8 mouse cellular contexts compared by ENCODE assay signal in genomic region chr12:75668916-75669257, GRCm38 (mm10). TPM values are rescaled to one million over a fixed set of nuclear protein-coding genes. Genes with fewer than 3 reads are reported as not detected.
DNase-seq lines count a peak whose midpoint lies in the region; ATAC-seq and TF ChIP-seq lines count a peak whose summit lies in the region.

No protein-coding gene starts in this region.

- H3K4me3 ChIP-seq in heart, adult 2 months, result peak overlapping the region; percentile 71
- peak overlapping the region; percentile 70 for H3K4me3 ChIP-seq in erythroblast, embryonic 14.5 days (replicated peaks)
- peak overlapping the region; percentile 57 for H3K4me3 ChIP-seq in stomach, postnatal 0 days (ENCODE audit: low read depth, low read length)

- H3K9me3 ChIP-seq in erythroblast, embryonic 14.5 days (ENCODE audit: control insufficient read depth, low read length), result no peaks in the 10 kb centered on the region
- H3K9me3 ChIP-seq in stomach, postnatal 0 days (ENCODE audit: control insufficient read depth, low read length), result no peaks in the 10 kb centered on the region

- H3K36me3 ChIP-seq in heart, adult 2 months (ENCODE audit: control insufficient read depth, insufficient read depth, low read length), result no peaks in the 10 kb centered on the region; the same call in 1 of the 2 replicates
- peaks cover 11% of the 10 kb centered on the region for H3K36me3 ChIP-seq in erythroblast, embryonic 14.5 days (ENCODE audit: control insufficient read depth)
- no peaks in the 10 kb centered on the region for H3K36me3 ChIP-seq in stomach, postnatal 0 days (ENCODE audit: control insufficient read depth, insufficient read depth, low read length)

- TF ChIP-seq CTCF in heart, adult 2 months (IDR thresholded peaks at IDR 0.05), result no peak
- no peak for TF ChIP-seq CTCF in stomach, postnatal 0 days (IDR thresholded peaks at IDR 0.05; ENCODE audit: low read depth)

- WGBS in heart, adult 2 months, result 1% methylated on average over 9 of the region's 9 CpGs
- 0% methylated on average over 9 of the region's 9 CpGs for WGBS in stomach, postnatal 0 days

- TF ChIP-seq POLR2A in heart, adult 2 months (IDR thresholded peaks at IDR 0.05; ENCODE audit: insufficient read depth, low read depth, low read length), result no peak

- peak overlapping the region; percentile 71 for H3K9ac ChIP-seq in heart, adult 2 months (ENCODE audit: low read depth, low read length)
- peak overlapping the region; percentile 74 for H3K9ac ChIP-seq in stomach, postnatal 0 days (ENCODE audit: low read length)

- 0 out of 2 replicates have a peak, but pooled peaks cover 1% of the 10 kb centered on the region for H3K4me1 ChIP-seq in heart, adult 2 months (ENCODE audit: control insufficient read depth, insufficient read depth, low read length)
- H3K4me1 ChIP-seq in erythroblast, embryonic 14.5 days (ENCODE audit: control insufficient read depth), result peaks cover 39% of the 10 kb centered on the region
- H3K4me1 ChIP-seq in stomach, postnatal 0 days (replicated peaks; ENCODE audit: control insufficient read depth, insufficient read depth), result peaks cover 6% of the 10 kb centered on the region

- peak overlapping the region; percentile 85 for H3K4me2 ChIP-seq in stomach, postnatal 0 days (replicated peaks; ENCODE audit: low read depth)

- peak; percentile 1 for ATAC-seq in CD4-positive, CD25-positive, alpha-beta regulatory T cell, adult 4 months
- no peak; the same call in 1 of the 2 replicates for ATAC-seq in stomach, postnatal 0 days (ENCODE audit: low FRiP score, low TSS enrichment)

- no peaks in the 10 kb centered on the region for H3K27me3 ChIP-seq in heart, adult 2 months (ENCODE audit: control insufficient read depth, insufficient read depth, low read length)
- H3K27me3 ChIP-seq in erythroblast, embryonic 14.5 days (ENCODE audit: control insufficient read depth), result no peaks in the 10 kb centered on the region
- H3K27me3 ChIP-seq in stomach, postnatal 0 days (ENCODE audit: control insufficient read depth, insufficient read depth, low read length), result no peaks in the 10 kb centered on the region

- TF ChIP-seq EP300 in heart, adult 2 months (IDR thresholded peaks at IDR 0.05; ENCODE audit: insufficient read depth, low read depth, low read length), result no peak
- no peak for TF ChIP-seq EP300 in stomach, postnatal 0 days (optimal IDR thresholded peaks at IDR 0.05)

- H3K27ac ChIP-seq in heart, adult 2 months, result peak overlapping the region; percentile 56
- H3K27ac ChIP-seq in stomach, postnatal 0 days (replicated peaks), result peak overlapping the region; percentile 81

- no peaks in the 10 kb centered on the region; the same call in 1 of the 2 replicates for H3K79me2 ChIP-seq in heart, adult 2 months (replicated peaks; ENCODE audit: control insufficient read depth, insufficient read depth, low read length)

- no peak for DNase-seq in heart, adult 2 months
- DNase-seq in heart, adult 8-10 months (ENCODE audit: low spot score), result no peak
- DNase-seq in liver, result peak; percentile 60
- DNase-seq in stomach, postnatal 0 days (ENCODE audit: low spot score), result no peak
- DNase-seq in right cerebral cortex, postnatal 14 days, result no peak
- DNase-seq in ovary, postnatal 36 days (ENCODE audit: low spot score), result no peak

- intact Hi-C loops in heart, adult 2 months (cut with DNase I), result loop anchor here (1.0 kb wide), 1 partner anchor 73 kb away; the partner anchor contains the start of gene Ppp2r5e

RNA-seq across cellular contexts. Expression of gene Wdr89, which starts 0.5 kb away (rescaled TPM):
- total RNA-seq in heart, adult 2 months (2021), result 1 to 10 TPM; 2.8 TPM
- polyA plus RNA-seq in heart, adult 2 months (2012; rRNA removed), result 2.1 and 2.6 TPM in 2 replicates
- total RNA-seq in heart, adult 8-10 months (2022), result 1 to 10 TPM; 2.3 to 3.5 (median 2.4) TPM
- 10 to 100 TPM; 18.1 to 24.9 TPM for polyA plus RNA-seq in CD4-positive, CD25-positive, alpha-beta regulatory T cell, adult 4 months (2017; shearing (Covaris generic))
- polyA plus RNA-seq in erythroblast, embryonic 14.5 days (2012), result 1.2 and 1.8 TPM in 2 replicates
- 5.9 and 6.1 TPM in 2 replicates for polyA plus RNA-seq in stomach, postnatal 0 days (2015; fragmentation: Nextera tagmentation; extraction: Ambion mirVana)
